Mouse (Mus musculus): ENCODE results near the gene Ache.
"Not testable (repeated sequence)": the region's sequence is repeated elsewhere in the genome, so short reads cannot be mapped to it uniquely, and the experiment has no call there.

The Ache gene

GRCm38 (mm10) chr5:137287032-137287952 is at the start of gene Ache:
Ache (plus strand) TSS chr5:137287519.
- DNase-seq (ENCODE audit: low spot score in 2 of 2), result no peak

GRCm38 (mm10) chr5:137263897-137264720 is 23.2 kb upstream of the Ache start:
- DNase-seq (ENCODE audit: low spot score in 2 of 2), result no peak

GRCm38 (mm10) chr5:137264787-137265186 is 22.5 kb upstream of the Ache start:
- no peak for DNase-seq (ENCODE audit: low spot score in 2 of 2)

- DNase-seq (ENCODE audit: low spot score in 2 of 2), result peak in 1 of 2 experiments; percentile 55
Measured at GRCm38 (mm10) chr5:137268131-137268910, 19.0 kb upstream of the Ache start.

GRCm38 (mm10) chr5:137277360-137278342 is 9.7 kb upstream of the Ache start:
- DNase-seq (ENCODE audit: low spot score in 2 of 2), result no peak

GRCm38 (mm10) chr5:137284411-137284810 is 2.9 kb upstream of the Ache start:
- DNase-seq (ENCODE audit: low spot score in 2 of 2), result not testable (repeated sequence)

- no peak for DNase-seq (ENCODE audit: low spot score in 2 of 2)
Measured at GRCm38 (mm10) chr5:137285045-137285444, 2.3 kb upstream of the Ache start.

GRCm38 (mm10) chr5:137285986-137286385 is 1.3 kb upstream of the Ache start:
- DNase-seq (ENCODE audit: low spot score in 2 of 2), result no peak

- peak; percentile 81 to 88 for DNase-seq (ENCODE audit: low spot score in 2 of 2)
Measured at GRCm38 (mm10) chr5:137286655-137287031, 676 bp upstream of the Ache start.

- DNase-seq (ENCODE audit: low spot score in 2 of 2), result no peak
Measured at GRCm38 (mm10) chr5:137287953-137288743, 829 bp downstream of the Ache start.

GRCm38 (mm10) chr5:137288999-137289470 is 1.7 kb downstream of the Ache start:
- peak; percentile 37 to 57 for DNase-seq (ENCODE audit: low spot score in 2 of 2)

- peak; percentile 68 to 81 for DNase-seq (ENCODE audit: low spot score in 2 of 2)
Measured at GRCm38 (mm10) chr5:137289591-137290365, 2.5 kb downstream of the Ache start.

GRCm38 (mm10) chr5:137290677-137291076 is 3.4 kb downstream of the Ache start:
- peak; percentile 79 to 86 for DNase-seq (ENCODE audit: low spot score in 2 of 2)

- no peak for DNase-seq (ENCODE audit: low spot score in 2 of 2)
Measured at GRCm38 (mm10) chr5:137291381-137291926, 4.1 kb downstream of the Ache start.

- DNase-seq (ENCODE audit: low spot score in 2 of 2), result peak; percentile 82 to 84
Measured at GRCm38 (mm10) chr5:137293282-137293681, 6.0 kb downstream of the Ache start.

GRCm38 (mm10) chr5:137293839-137294743 is 6.8 kb downstream of the Ache start, which contains the start of gene Ufsp1:
Ufsp1 (plus strand) TSS chr5:137294629.
- DNase-seq (ENCODE audit: low spot score in 2 of 2), result peak; percentile 94 to 95

GRCm38 (mm10) chr5:137294744-137295093 is 7.4 kb downstream of the Ache start:
- peak in 1 of 2 experiments; percentile 39 for DNase-seq (ENCODE audit: low spot score in 2 of 2)
